Mouse (Mus musculus) liver, embryonic 12.5 days (tissue): ENCODE data around the gene Palm3. TPM values are rescaled to one million over a fixed set of nuclear protein-coding genes. Genes with fewer than 3 reads are reported as not detected.
"Not testable (repeated sequence)": the region's sequence is repeated elsewhere in the genome, so short reads cannot be mapped to it uniquely, and the experiment has no call there.

ENCODE experiments used
- ATAC-seq: fragments of 200-750 bp; cut with Nextera tagmentation; 2 replicates; pipeline ENCODE4 v1.8.0; 2017; ENCODE audit warnings: moderate number of reproducible peaks, mild to moderate bottlenecking, moderate library complexity
- H3K27ac ChIP-seq: fragments of 300-500 bp; sonication (generic); 2 replicates; pipeline ENCODE4 v1.5.1; 2016; ENCODE audit warnings: mild to moderate bottlenecking
- H3K27me3 ChIP-seq: fragments of 300-500 bp; sonication (generic); replicated peaks from 2 replicates; pipeline ENCODE4 v1.6.1; 2016; ENCODE audit warnings: mild to moderate bottlenecking, moderate library complexity
- H3K36me3 ChIP-seq: fragments of 300-500 bp; sonication (generic); 2 replicates; pipeline ENCODE4 v1.6.1; 2016; ENCODE audit warnings: mild to moderate bottlenecking, moderate library complexity
- H3K4me1 ChIP-seq: fragments of 300-500 bp; sonication (generic); 2 replicates; pipeline ENCODE4 v1.6.1; 2016
- H3K4me2 ChIP-seq: fragments of 300-500 bp; sonication (generic); 2 replicates; pipeline ENCODE4 v1.6.1; 2016; ENCODE audit warnings: mild to moderate bottlenecking, moderate library complexity
- H3K4me3 ChIP-seq: fragments of 300-500 bp; sonication (generic); 2 replicates; pipeline ENCODE4 v1.5.1; 2016; ENCODE audit warnings: mild to moderate bottlenecking, moderate library complexity
- H3K9ac ChIP-seq: fragments of 300-500 bp; sonication (generic); 2 replicates; pipeline ENCODE4 v1.6.1; 2016; ENCODE audit warnings: mild to moderate bottlenecking, moderate library complexity
- H3K9me3 ChIP-seq: fragments of 300-500 bp; sonication (generic); replicated peaks from 2 replicates; pipeline ENCODE4 v1.6.1; 2016; ENCODE audit warnings: mild to moderate bottlenecking, moderate library complexity
- WGBS: fragments of 180-500 bp; shearing (Covaris S2); methylation state at CpG from one replicate; pipeline ENCODE4 v1.1.7; 2016; ENCODE audit not compliant: insufficient replicate concordance; 5-methylcytosine and 5-hydroxymethylcytosine counted together
- polyA plus RNA-seq: library from polyadenylated mRNA; unstranded; fragments of >200 nt; fragmentation: Nextera tagmentation; extraction: Ambion mirVana; gene quantifications from 2 replicates; pipeline ENCODE4 v1.2.1, GENCODE M21; 2016

Palm3 gene
- polyA plus RNA-seq, 1 experiment from 2014 or later, result 0.66 TPM

DNA sequence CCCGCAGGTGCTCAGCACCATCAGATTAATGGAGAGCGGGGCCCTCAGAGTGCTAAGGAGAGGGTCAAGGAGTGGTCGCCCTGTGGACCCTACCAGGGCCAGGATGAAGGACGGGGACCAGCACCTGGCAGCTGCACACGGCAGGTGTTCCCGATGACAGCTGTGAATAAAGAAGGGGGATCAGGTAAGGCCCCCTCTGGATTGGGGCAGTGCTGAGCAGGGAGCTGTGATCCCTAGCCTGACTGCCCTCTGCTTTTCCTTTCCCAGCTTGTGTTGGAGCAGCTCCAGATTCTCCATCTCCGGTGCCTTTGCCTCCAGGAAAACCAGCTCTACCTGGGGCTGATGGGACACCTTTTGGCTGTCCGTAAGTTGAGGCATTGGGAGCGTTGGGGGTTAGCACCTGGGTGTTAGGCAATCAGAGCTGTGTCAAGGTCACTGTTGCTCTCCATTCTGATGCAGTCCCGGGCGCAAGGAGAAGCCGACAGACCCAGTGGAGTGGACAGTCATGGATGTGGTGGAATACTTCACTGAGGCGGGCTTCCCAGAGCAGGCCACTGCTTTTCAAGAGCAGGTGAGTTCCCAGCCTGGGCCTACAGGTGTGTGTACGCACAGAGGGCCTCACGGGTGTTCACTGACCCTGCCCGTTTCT lies 22.1 kb upstream of the Palm3 start:
- no peak for ATAC-seq
- H3K27ac ChIP-seq, result peak overlapping the region; percentile 88
- peaks cover 60% of the 10 kb centered on the region for H3K4me1 ChIP-seq
- peak overlapping the region; percentile 89 for H3K4me3 ChIP-seq
- WGBS, result 71% methylated on average over 16 of the region's 16 CpGs
- peak overlapping the region; percentile 93 for H3K4me2 ChIP-seq
- H3K36me3 ChIP-seq, result peaks cover 56% of the 10 kb centered on the region
- H3K9ac ChIP-seq, result peak overlapping the region; percentile 90
- no peaks in the 10 kb centered on the region for H3K27me3 ChIP-seq
- H3K9me3 ChIP-seq, result no peaks in the 10 kb centered on the region

DNA sequence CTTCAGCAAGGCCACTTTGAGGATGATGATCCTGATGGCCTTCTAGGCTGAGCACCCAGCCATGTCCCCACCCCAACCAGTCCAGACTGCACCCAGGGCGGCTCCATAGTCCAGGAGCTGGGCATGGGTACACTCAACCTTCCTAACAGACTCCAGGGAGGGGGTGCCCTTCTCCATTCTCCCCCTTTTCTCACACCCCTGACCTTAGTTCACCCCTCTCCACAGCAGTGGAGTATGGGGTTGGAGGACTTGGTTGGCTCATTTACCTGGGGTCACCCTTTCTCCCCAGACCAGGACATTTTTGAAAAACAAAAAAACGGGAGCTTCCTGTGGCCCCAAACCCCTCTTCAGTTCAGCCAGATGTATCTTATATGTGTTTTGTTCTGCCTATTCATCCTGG lies 21.4 kb upstream of the Palm3 start:
- H3K27me3 ChIP-seq, result no peaks in the 10 kb centered on the region
- ATAC-seq, result no peak
- peak overlapping the region; percentile 89; the same call in 1 of the 2 replicates for H3K4me3 ChIP-seq
- peaks cover 50% of the 10 kb centered on the region for H3K36me3 ChIP-seq
- WGBS, result 87% methylated on average over 2 of the region's 2 CpGs
- 0 out of 2 replicates have a peak overlapping the region, but pooled peaks have one; percentile 90 for H3K9ac ChIP-seq
- peak overlapping the region; percentile 93 for H3K4me2 ChIP-seq
- no peak overlapping the region for H3K27ac ChIP-seq
- H3K9me3 ChIP-seq, result no peaks in the 10 kb centered on the region
- peaks cover 57% of the 10 kb centered on the region for H3K4me1 ChIP-seq

DNA sequence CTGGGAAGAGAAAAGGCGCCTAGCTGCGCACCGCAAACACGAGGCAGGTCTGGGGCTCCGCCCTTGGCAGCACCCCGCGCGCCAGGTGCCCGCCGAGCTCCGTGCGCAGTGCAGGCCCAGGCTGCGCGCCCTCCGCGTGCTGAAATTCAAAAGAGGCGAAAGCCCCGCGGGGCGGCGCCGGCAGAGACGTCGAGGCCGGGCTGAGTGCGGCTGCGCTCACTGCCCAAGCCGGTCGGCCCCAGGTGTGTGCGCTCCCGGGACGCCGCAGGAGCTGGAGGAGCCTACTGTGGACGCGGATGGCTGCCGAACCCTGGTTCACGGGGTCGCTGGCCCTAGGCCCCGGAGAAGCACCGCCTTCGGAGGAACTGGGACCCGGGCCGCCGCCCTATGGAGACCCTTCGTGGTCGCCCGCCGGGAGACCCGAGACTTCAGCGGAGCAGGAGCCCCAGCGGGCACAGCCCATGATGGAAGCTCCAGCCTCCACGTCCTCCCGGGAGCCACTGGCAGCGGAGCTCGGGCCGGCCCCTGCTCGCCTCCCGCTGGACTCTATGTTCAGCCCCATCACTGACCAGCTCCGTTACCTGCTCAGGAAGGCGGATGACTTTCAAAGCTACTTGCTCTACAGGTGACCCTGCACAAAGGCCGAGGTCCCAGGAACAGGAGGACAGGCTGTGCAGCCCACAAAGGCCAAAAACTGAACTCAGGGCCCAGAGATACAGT lies 19.8 kb upstream of the Palm3 start, which contains the start of gene 1700067K01Rik:
1700067K01Rik (plus strand) TSS at position 222 of the 720 bp plus-strand sequence.
- no peak within 1 kb of the TSS for H3K27ac ChIP-seq
- no peaks in the 10 kb centered on the region for H3K9me3 ChIP-seq
- no peak for ATAC-seq
- no peak within 1 kb of the TSS for H3K4me3 ChIP-seq
- peaks cover 44% of the 10 kb centered on the region for H3K36me3 ChIP-seq
- peaks cover 55% of the 10 kb centered on the region for H3K4me1 ChIP-seq
- H3K27me3 ChIP-seq, result no peaks in the 10 kb centered on the region
- H3K4me2 ChIP-seq, result no peak within 1 kb of the TSS; the same call in 1 of the 2 replicates
- 70% methylated on average over 61 of the region's 61 CpGs for WGBS
- H3K9ac ChIP-seq, result no peak within 1 kb of the TSS

DNA sequence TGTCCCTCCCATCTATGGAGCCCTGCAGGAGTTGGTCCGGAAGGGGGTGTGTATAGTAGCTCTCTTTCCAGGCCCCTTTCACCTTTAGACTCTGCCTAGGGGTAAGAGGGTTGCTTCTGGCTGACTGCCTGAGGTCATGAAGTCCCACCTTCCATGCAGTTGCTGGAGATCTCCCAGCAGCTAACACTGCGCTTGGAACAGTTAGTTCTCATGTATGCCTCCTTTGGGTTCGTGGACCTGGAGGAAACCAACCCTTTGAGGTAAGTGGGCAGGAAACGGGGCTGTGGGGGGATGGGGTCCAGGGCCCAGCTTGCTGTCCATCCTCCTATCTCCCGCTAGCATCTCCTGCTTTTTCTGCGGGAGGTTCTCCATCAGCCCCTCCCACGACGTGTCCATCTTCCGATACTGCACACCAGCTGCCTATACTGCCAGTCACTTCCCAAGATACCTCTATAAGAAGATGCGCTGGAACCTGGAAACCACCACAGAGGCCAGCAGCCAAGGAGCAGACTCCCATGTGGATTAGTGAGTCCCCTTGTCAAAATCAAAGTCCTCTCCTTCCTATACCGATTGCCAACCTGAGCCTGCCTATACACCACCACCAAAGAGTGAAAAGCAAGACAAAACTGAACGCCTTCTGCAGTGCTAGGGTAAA lies 18.2 kb upstream of the Palm3 start:
- Histone ChIP-seq H3K4me3 (no peak overlapping the region), H3K9ac (no peak overlapping the region), H3K4me2 (no peak overlapping the region), H3K27me3 (no peaks in the 10 kb centered on the region), H3K4me1 (peaks cover 53% of the 10 kb centered on the region), H3K36me3 (peaks cover 44% of the 10 kb centered on the region), H3K9me3 (no peaks in the 10 kb centered on the region), H3K27ac (peak overlapping the region; percentile 82)
- ATAC-seq, result no peak
- 55% methylated on average over 12 of the region's 12 CpGs for WGBS

DNA sequence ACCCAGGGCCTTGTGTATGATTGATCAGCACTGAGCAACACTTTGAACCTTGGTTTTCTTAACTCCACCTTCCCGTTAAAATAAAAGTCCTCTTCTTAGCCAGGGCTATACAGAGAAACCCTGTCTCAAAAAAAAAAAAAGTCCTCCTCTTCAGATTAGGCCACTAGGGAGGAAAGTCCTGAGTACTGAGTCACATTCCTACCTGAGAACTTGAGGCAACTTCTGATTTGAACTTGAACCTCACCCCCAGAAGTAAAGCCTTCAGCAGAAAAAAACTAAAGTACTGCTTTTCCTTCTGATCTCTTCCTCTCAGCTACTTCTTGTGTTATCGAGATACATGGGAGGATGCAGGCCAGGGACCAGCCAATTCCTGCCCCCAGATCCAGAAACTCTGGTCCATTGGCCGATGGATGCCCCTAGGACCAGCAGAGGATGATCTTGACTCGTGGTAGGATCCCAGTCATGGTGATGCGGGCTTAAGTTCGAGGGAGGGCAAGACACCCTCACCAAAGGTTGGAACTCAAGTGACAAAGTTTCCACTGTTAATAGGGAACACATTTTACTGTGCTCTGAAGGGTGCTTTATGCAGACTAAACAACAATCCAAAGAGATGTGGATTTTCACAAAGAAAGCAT lies 17.5 kb upstream of the Palm3 start:
- ATAC-seq, result no peak
- H3K4me1 ChIP-seq, result peaks cover 51% of the 10 kb centered on the region
- H3K4me2 ChIP-seq, result peak overlapping the region; percentile 94
- H3K9me3 ChIP-seq, result no peaks in the 10 kb centered on the region
- 0 out of 2 replicates have a peak, but pooled peaks cover 2% of the 10 kb centered on the region for H3K27me3 ChIP-seq
- peak overlapping the region; percentile 79 for H3K9ac ChIP-seq
- H3K36me3 ChIP-seq, result peaks cover 44% of the 10 kb centered on the region
- H3K27ac ChIP-seq, result peak overlapping the region; percentile 82
- peak overlapping the region; percentile 66; the same call in 1 of the 2 replicates for H3K4me3 ChIP-seq
- WGBS, result 74% methylated on average over 6 of the region's 6 CpGs

DNA sequence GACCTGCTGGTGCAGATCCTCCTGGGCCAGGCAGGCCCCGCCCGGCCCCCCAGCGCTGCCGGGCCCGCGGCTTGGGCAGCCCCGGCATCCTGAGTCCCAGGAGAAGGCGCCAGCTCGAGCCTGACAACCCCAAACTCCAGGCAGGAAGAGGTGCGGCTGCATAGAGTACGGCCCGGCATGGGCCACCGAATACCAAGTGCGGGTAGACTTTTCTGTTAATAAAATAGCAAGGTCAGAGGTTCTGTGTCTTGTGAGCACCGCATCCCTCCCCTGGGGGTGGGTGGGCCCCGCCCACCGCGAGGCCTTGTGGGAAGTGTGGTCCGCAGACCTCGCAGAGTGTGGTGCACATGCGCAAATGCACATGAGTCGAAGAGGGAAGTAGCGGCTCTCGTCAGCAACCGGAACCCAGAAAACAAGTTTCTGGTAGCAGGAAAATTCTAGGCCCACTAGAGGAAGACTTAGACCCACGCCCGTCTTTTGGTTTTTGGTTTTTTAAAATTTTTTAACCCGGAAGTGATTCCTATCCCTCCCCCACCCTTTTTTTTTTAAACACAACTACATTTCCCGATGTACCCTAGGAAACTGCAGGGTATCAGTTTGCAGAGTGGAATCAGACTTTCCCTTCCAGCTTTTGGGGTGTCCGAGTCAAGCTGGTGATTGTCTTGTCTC lies 16.6 kb upstream of the Palm3 start:
- Histone ChIP-seq H3K9ac (peak overlapping the region; percentile 79), H3K9me3 (no peaks in the 10 kb centered on the region), H3K4me1 (peaks cover 42% of the 10 kb centered on the region), H3K4me3 (peak overlapping the region; percentile 66), H3K4me2 (peak overlapping the region; percentile 94), H3K36me3 (peaks cover 34% of the 10 kb centered on the region), H3K27ac (peak overlapping the region; percentile 82), H3K27me3 (peaks cover 8% of the 10 kb centered on the region)
- under 1% methylated on average over 30 of the region's 30 CpGs for WGBS
- peak; percentile 87 for ATAC-seq

DNA sequence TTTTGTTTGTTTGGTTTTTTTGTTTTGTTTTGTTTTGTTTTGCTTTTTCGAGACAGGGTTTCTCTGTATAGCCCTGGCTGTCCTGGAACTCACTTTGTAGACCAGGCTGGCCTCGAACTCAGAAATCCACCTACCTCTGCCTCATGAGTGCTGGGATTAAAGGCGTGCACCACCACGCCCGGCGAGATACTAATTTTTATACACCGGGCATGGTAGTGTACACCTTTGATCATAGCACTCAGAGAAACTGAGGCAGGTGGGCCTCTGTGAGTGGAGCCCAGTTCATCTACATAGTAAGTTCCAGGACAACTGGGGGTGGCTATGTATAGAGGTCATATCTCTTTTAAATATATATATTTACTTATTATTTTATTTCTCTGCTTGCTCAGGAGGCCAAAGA lies 15.8 kb upstream of the Palm3 start:
- peaks cover 42% of the 10 kb centered on the region for H3K4me1 ChIP-seq
- H3K4me3 ChIP-seq, ATAC-seq, H3K9me3 ChIP-seq, H3K9ac ChIP-seq: not testable (repeated sequence)
- WGBS, result 89% methylated on average over 7 of the region's 7 CpGs
- peak overlapping the region; percentile 94 for H3K4me2 ChIP-seq
- peaks cover 17% of the 10 kb centered on the region for H3K27me3 ChIP-seq
- peak overlapping the region; percentile 82; the same call in 1 of the 2 replicates for H3K27ac ChIP-seq
- H3K36me3 ChIP-seq, result peaks cover 26% of the 10 kb centered on the region

DNA sequence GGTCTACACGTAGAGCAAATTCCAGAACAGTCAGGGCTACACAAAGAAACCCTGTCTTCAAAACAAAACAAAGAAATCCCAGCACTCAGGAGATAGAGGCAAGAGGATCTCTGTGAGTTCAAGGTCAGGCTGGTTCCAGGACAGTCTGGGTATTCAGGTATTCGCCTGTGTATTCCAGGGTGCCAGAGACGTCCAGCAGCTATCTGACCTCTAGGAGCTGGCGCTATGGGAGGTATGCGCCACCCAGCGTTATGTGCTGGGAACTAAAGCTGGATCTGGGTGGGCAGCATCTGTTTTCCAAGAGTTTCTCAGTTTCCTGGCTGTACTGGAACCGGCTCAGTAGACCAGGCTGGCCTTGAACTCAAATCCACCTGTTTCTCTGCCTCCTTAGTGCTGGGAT lies 12.9 kb upstream of the Palm3 start:
- no peak overlapping the region for H3K4me2 ChIP-seq
- no peaks in the 10 kb centered on the region for H3K36me3 ChIP-seq
- H3K4me1 ChIP-seq, result peaks cover 40% of the 10 kb centered on the region
- no peak overlapping the region for H3K9ac ChIP-seq
- no peak for ATAC-seq
- H3K9me3 ChIP-seq, result no peaks in the 10 kb centered on the region
- WGBS, result 31% methylated on average over 7 of the region's 7 CpGs
- H3K27me3 ChIP-seq, result peaks cover 45% of the 10 kb centered on the region
- H3K27ac ChIP-seq, result no peak overlapping the region
- H3K4me3 ChIP-seq, result no peak overlapping the region

DNA sequence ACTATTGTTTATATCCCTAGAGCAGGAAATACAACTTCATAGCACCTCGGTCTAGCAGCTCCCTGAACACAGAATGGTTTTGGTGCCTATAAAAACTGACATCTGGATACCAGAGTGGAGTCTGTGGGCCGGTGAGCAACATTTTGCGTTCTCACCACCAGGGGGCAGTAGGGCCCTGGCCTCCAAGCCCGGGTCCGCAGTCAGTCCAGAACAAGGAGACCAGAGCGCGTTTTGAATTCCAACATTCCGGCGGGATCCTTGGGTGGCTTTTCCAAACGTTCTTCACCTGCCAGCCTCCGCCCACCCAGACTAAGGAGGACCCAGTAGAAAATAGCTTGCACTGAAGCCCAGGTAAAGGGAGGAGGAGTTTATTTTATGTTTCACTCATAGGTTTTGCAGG lies 11.4 kb upstream of the Palm3 start:
- WGBS, result 1% methylated on average over 11 of the region's 11 CpGs
- Histone ChIP-seq H3K4me2 (no peak overlapping the region), H3K27ac (no peak overlapping the region), H3K4me3 (no peak overlapping the region), H3K9ac (no peak overlapping the region), H3K36me3 (no peaks in the 10 kb centered on the region), H3K9me3 (no peaks in the 10 kb centered on the region), H3K4me1 (peaks cover 29% of the 10 kb centered on the region), H3K27me3 (peaks cover 59% of the 10 kb centered on the region)
- no peak for ATAC-seq

DNA sequence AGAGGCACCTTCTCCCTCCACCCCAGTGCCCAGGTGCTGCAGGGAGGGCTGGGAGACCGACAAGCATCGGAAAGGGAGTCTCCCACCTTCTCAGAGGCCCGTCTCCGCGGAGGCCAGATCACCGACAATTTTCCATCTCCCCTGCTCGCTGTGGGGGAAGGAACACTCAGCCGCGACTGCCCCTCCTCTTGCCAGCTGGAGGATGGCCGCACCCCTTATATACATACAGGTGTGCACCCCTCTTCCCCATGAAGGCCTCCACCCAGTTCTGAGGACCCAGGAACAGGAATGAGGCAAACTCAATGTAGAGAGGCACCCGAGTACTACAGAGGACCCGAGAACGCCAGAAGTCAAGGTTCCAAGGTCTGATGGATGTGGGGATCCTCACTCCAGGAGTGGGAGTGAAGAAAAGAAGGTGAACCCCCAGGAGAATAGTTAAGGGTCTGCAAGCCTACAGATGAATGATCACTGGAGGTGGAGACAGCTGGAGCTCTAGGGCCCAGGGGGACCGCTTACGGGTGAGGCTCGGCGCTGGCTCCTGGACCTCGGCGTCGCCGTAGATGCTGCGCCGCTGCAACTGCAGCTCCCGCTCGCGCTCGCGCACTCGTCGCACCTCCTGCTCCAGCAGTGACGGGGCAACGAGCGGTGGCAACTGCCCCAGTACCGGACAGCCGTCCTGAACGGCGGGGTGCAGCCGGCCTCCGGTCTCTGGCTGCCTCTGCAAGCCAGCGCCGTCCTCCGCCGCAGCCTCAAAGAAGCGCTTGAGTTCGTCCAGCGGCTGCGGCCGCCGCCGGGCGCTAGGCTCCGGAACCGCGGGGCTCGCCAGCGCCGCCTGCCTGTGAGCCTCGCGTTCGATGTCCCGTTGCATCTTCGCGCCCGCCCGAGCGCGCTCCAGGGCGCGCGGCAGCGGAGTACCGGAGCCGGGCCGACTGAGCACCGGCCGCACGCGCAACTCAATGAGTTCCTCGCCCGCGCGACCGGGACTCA lies 10.4 kb upstream of the Palm3 start:
- ATAC-seq, result peak; percentile 37; the same call in 1 of the 2 replicates

More for the DNA sequence above, 10.4 kb upstream of the Palm3 start:
- Histone ChIP-seq H3K4me2 (peak overlapping the region; percentile 78), H3K27me3 (peaks cover 67% of the 10 kb centered on the region), H3K4me1 (peaks cover 21% of the 10 kb centered on the region), H3K4me3 (peak overlapping the region; percentile 55), H3K9ac (peak overlapping the region; percentile 27; the same call in 1 of the 2 replicates), H3K27ac (no peak overlapping the region), H3K36me3 (no peaks in the 10 kb centered on the region), H3K9me3 (no peaks in the 10 kb centered on the region)
- 3% methylated on average over 83 of the region's 83 CpGs for WGBS
